ENCODE assay signal across 7 mouse cellular contexts in the genomic region with DNA sequence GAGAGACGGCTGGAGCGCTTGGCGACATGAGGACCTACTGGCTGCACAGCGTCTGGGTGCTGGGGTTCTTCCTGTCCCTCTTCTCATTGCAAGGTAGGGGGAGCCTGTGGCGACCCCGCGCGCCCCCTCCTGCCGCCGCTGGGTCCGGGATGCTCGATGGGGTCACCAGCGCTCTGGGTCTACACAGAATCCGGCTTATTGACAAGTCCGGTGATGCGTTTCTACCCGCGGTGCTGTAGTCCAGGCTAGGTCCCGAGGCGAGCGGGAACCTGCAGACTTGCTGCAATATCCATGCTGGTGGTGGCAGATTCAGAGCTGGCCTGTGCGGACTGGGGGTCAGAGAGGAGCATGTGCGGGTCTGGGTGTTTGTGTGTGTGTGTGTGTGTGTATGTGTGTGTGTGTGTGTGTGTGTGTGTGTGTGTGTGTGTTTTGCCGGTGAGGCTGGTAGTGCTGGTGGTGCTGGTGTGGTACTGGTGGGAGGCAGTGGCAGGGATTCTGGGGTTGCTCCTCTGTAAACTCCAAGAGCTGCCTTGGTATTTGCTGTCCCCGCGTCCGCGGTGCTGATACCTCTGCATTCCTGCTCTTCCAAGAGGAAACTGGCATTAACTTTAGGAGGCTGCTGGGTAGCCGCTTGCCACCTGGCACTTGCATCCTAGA. TPM values are rescaled to one million over a fixed set of nuclear protein-coding genes. Genes with fewer than 3 reads are reported as not detected.
DNase-seq lines count a peak whose midpoint lies in the region; ATAC-seq and TF ChIP-seq lines count a peak whose summit lies in the region.

No protein-coding gene starts in this region.

- no peaks in the 10 kb centered on the region for H3K9me3 ChIP-seq in embryonic facial prominence, embryonic 10.5 days
- H3K9me3 ChIP-seq in hindbrain, embryonic 16.5 days (ENCODE audit: control insufficient read depth, low read length) = no peaks in the 10 kb centered on the region; the same call in 1 of the 2 replicates
- H3K9me3 ChIP-seq in liver, embryonic 11.5 days (ENCODE audit: control insufficient read depth, low read length) = no peaks in the 10 kb centered on the region

- H3K4me3 ChIP-seq in testis, adult 2 months (ENCODE audit: control insufficient read depth, low read depth, low read length) = peak overlapping the region; percentile 68
- H3K4me3 ChIP-seq in embryonic facial prominence, embryonic 10.5 days = peak overlapping the region; percentile 70
- H3K4me3 ChIP-seq in hindbrain, embryonic 16.5 days (ENCODE audit: low read length) = peak overlapping the region; percentile 88
- peak overlapping the region; percentile 47 for H3K4me3 ChIP-seq in liver, embryonic 11.5 days (ENCODE audit: low read depth, low read length)

- H3K36me3 ChIP-seq in testis, adult 2 months (ENCODE audit: control insufficient read depth, insufficient read depth, low read length) = no peaks in the 10 kb centered on the region
- no peaks in the 10 kb centered on the region for H3K36me3 ChIP-seq in embryonic facial prominence, embryonic 10.5 days (replicated peaks)
- H3K36me3 ChIP-seq in hindbrain, embryonic 16.5 days (ENCODE audit: control insufficient read depth, insufficient read depth, low read length) = no peaks in the 10 kb centered on the region
- no peaks in the 10 kb centered on the region for H3K36me3 ChIP-seq in liver, embryonic 11.5 days (ENCODE audit: control insufficient read depth, insufficient read depth, low read length)

- peak overlapping the region; percentile 85 for H3K9ac ChIP-seq in hindbrain, embryonic 16.5 days (ENCODE audit: low read depth, low read length)
- H3K9ac ChIP-seq in liver, embryonic 11.5 days (ENCODE audit: low read depth, low read length) = no peak overlapping the region

- H3K4me1 ChIP-seq in testis, adult 2 months (ENCODE audit: control insufficient read depth, insufficient read depth, low read length) = peaks cover 9% of the 10 kb centered on the region
- peaks cover 8% of the 10 kb centered on the region for H3K4me1 ChIP-seq in embryonic facial prominence, embryonic 10.5 days
- H3K4me1 ChIP-seq in hindbrain, embryonic 16.5 days (ENCODE audit: control insufficient read depth, insufficient read depth, low read depth, low read length) = 0 out of 2 replicates have a peak, but pooled peaks cover 2% of the 10 kb centered on the region
- H3K4me1 ChIP-seq in liver, embryonic 11.5 days (replicated peaks; ENCODE audit: control insufficient read depth, insufficient read depth, low read length) = no peaks in the 10 kb centered on the region

- WGBS in embryonic facial prominence, embryonic 10.5 days = under 1% methylated on average over 29 of the region's 29 CpGs
- under 1% methylated on average over 29 of the region's 29 CpGs for WGBS in hindbrain, embryonic 16.5 days
- 3% methylated on average over 29 of the region's 29 CpGs for WGBS in liver, embryonic 11.5 days

- H3K27me3 ChIP-seq in testis, adult 2 months (ENCODE audit: control insufficient read depth, insufficient read depth, low read length) = no peaks in the 10 kb centered on the region; the same call in 1 of the 2 replicates
- peaks cover 7% of the 10 kb centered on the region; the same call in 1 of the 2 replicates for H3K27me3 ChIP-seq in embryonic facial prominence, embryonic 10.5 days (replicated peaks; ENCODE audit: low read depth, poor library complexity, severe bottlenecking)
- H3K27me3 ChIP-seq in hindbrain, embryonic 16.5 days (replicated peaks; ENCODE audit: control insufficient read depth, insufficient read depth, low read length) = no peaks in the 10 kb centered on the region
- H3K27me3 ChIP-seq in liver, embryonic 11.5 days (replicated peaks; ENCODE audit: control insufficient read depth, insufficient read depth, low read length) = peaks cover 5% of the 10 kb centered on the region; the same call in 1 of the 2 replicates

- DNase-seq in testis, postnatal 14 days (ENCODE audit: low spot score) = no peak
- peak; percentile 67 for DNase-seq in embryonic facial prominence, embryonic 10.5 days (ENCODE audit: low spot score)
- DNase-seq in liver, embryonic 11.5 days (ENCODE audit: low spot score) = no peak
- DNase-seq in right cerebral cortex, postnatal 14 days = peak; percentile 35
- DNase-seq in ovary, adult 18-20 months (ENCODE audit: low spot score) = no peak

- H3K27ac ChIP-seq in testis, adult 2 months (ENCODE audit: control insufficient read depth, insufficient read depth, low read depth, low read length) = no peak overlapping the region
- H3K27ac ChIP-seq in embryonic facial prominence, embryonic 10.5 days (replicated peaks) = no peak overlapping the region; the same call in 1 of the 2 replicates
- peak overlapping the region; percentile 84 for H3K27ac ChIP-seq in hindbrain, embryonic 16.5 days (ENCODE audit: low read depth, low read length)
- no peak overlapping the region for H3K27ac ChIP-seq in liver, embryonic 11.5 days (ENCODE audit: low read depth, low read length)

- peak overlapping the region; percentile 82 for H3K4me2 ChIP-seq in hindbrain, embryonic 16.5 days (ENCODE audit: low read length)
- H3K4me2 ChIP-seq in liver, embryonic 11.5 days = peak overlapping the region; percentile 81

- peak; percentile 80 for ATAC-seq in hindbrain, embryonic 16.5 days
- peak; percentile 36 for ATAC-seq in liver, embryonic 11.5 days (replicated peaks; ENCODE audit: low FRiP score)

- TF ChIP-seq CTCF in testis, adult 2 months (IDR thresholded peaks at IDR 0.05; ENCODE audit: control insufficient read depth, insufficient read depth, insufficient replicate concordance, low read depth, low read length) = no peak

- TF ChIP-seq POLR2A in testis, adult 2 months (IDR thresholded peaks at IDR 0.05; ENCODE audit: control insufficient read depth, low read depth, low read length) = no peak

RNA-seq across cellular contexts. Expression of a gene that starts 0.6 kb away (rescaled TPM):
- polyA plus RNA-seq in testis, adult 2 months (2012; rRNA removed) = 0.24 and 0.31 TPM in 2 replicates
- polyA plus RNA-seq in embryonic facial prominence, embryonic 10.5 days (2016; fragmentation: Nextera tagmentation; extraction: Ambion mirVana) = 5.6 and 6.3 TPM in 2 replicates
- polyA plus RNA-seq in hindbrain, embryonic 16.5 days (2015; fragmentation: Nextera tagmentation; extraction: Ambion mirVana) = 83.4 and 107 TPM in 2 replicates
- 0.75 and 1.3 TPM in 2 replicates for polyA plus RNA-seq in liver, embryonic 11.5 days (2014; fragmentation: Nextera tagmentation; extraction: Ambion mirVana)

Comparison
In these comparisons a context has a peak if more than half of its experiments do, and no peak if none do; other contexts are left out.
1. DNase-seq: peak in embryonic facial prominence, embryonic 10.5 days (single experiment) and right cerebral cortex, postnatal 14 days (single experiment); none in testis, postnatal 14 days (single experiment), liver, embryonic 11.5 days (single experiment) and ovary, adult 18-20 months (single experiment).
2. RNA of a gene that starts 0.6 kb away (polyA plus RNA-seq): 83.4 to 107 TPM in hindbrain, embryonic 16.5 days; 5.6 to 6.3 TPM in embryonic facial prominence, embryonic 10.5 days, 0.75 to 1.3 TPM in liver, embryonic 11.5 days and 0.24 to 0.31 TPM in testis, adult 2 months; every median in the first group is over 10 times any median in the second.
3. Peak in every context shown above with its lines, with median percentiles within 50 percentile points of each other: H3K4me3 ChIP-seq.